Mouse (Mus musculus) stomach, embryonic 16.5 days (tissue): ENCODE results near the gene Cachd1. TPM values are rescaled to one million over a fixed set of nuclear protein-coding genes. Genes with fewer than 3 reads are reported as not detected.
A peak's percentile ranks its signal among the peaks of the same experiment; 100 is the strongest.

ENCODE experiments used
- ATAC-seq: fragments of 200-750 bp; cut with Nextera tagmentation; 2 replicates; pipeline ENCODE4 v1.8.0; 2017; ENCODE audit warnings: moderate number of reproducible peaks, moderate TSS enrichment; ENCODE audit not compliant: insufficient read depth, low FRiP score
- H3K27ac ChIP-seq: fragments of 300-500 bp; sonication (generic); 2 replicates; pipeline ENCODE4 v1.5.1; 2014; ENCODE audit warnings: low read length
- H3K27me3 ChIP-seq: fragments of 300-500 bp; sonication (generic); 2 replicates; pipeline ENCODE4 v1.6.1; 2014; ENCODE audit warnings: low read length, control low read depth, mixed read lengths; ENCODE audit not compliant: control insufficient read depth, insufficient read depth
- H3K36me3 ChIP-seq: fragments of 300-500 bp; sonication (generic); 2 replicates; pipeline ENCODE4 v1.6.1; 2014; ENCODE audit warnings: low read length; ENCODE audit not compliant: control insufficient read depth, insufficient read depth
- H3K4me1 ChIP-seq: fragments of 300-500 bp; sonication (generic); 2 replicates; pipeline ENCODE4 v1.6.1; 2014; ENCODE audit warnings: low read length, control low read depth, mixed read lengths; ENCODE audit not compliant: control insufficient read depth, insufficient read depth
- H3K4me2 ChIP-seq: fragments of 300-500 bp; sonication (generic); 2 replicates; pipeline ENCODE4 v1.6.1; 2014; ENCODE audit warnings: low read depth, low read length, mixed read lengths
- H3K4me3 ChIP-seq: fragments of 300-500 bp; sonication (generic); replicated peaks from 2 replicates; pipeline ENCODE4 v1.5.1; 2014; ENCODE audit warnings: mild to moderate bottlenecking, low read length
- H3K9ac ChIP-seq: fragments of 300-500 bp; sonication (generic); 2 replicates; pipeline ENCODE4 v1.6.1; 2014; ENCODE audit warnings: low read length
- H3K9me3 ChIP-seq: fragments of 300-500 bp; sonication (generic); replicated peaks from 2 replicates; pipeline ENCODE4 v1.6.1; 2016; ENCODE audit warnings: low read length, control low read depth; ENCODE audit not compliant: control insufficient read depth
- WGBS: fragments of 180-500 bp; shearing (Covaris S2); extraction: QIAGEN DNeasy Blood & Tissue Kit; methylation state at CpG from one replicate; pipeline ENCODE4 v1.1.7; 2014; 5-methylcytosine and 5-hydroxymethylcytosine counted together
- polyA plus RNA-seq: library from polyadenylated mRNA; unstranded; fragments of >200 nt; fragmentation: Nextera tagmentation; extraction: Ambion mirVana; gene quantifications from 2 replicates; pipeline ENCODE4 v1.2.1, GENCODE M21; 2015

Gene Cachd1
- polyA plus RNA-seq = 7.2 and 9.7 TPM in 2 replicates

DNA sequence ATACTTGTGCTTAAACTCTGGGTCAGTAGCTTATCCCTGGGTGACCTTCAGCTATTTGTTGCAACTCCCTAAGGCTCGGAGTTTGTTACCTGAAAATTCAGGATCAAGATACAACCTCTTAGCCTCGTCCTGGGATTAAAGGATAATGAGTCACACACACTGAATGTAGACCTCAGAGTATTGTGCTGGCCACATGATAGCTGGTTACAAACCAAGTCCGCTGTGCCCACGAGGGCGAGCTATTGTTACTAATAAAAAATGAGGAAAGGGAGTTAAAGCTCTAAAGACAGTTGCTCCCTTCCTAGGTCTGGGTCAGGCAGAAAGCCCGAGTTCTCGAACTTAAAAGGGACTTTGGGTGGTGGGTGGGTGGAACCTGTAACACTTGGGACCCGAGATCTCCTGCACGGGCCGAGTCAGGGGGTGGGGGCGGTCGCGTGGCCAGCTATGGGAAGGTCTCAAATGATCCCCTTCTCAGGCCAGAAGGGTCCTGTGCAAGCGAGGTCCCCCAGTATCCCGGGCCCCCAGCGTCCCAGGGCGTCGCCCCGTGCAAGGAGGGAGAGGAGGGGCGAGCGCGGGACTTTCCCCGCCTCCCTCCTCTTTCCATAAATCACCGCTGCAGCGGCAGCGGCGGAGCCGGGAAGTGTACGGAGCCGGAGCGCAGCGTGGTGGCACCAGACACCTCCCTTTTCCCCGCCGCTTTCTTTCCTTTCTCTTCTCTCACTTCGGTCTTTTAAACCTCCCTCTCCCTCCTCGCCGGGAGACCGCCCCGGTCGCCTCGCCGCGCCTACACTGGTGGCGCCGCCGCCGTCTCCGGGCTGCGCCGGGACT is at the start of gene Cachd1:
Gene Cachd1, plus strand, starts transcription at position 633 of the 828 bp plus-strand sequence.
- Histone ChIP-seq H3K4me1 (peaks cover 25% of the 10 kb centered on the region), H3K36me3 (no peaks in the 10 kb centered on the region), H3K9ac (peak within 1 kb of the TSS; percentile 93), H3K4me2 (peak within 1 kb of the TSS; percentile 87), H3K27me3 (no peaks in the 10 kb centered on the region), H3K27ac (peak within 1 kb of the TSS; percentile 95), H3K9me3 (0 out of 2 replicates have a peak, but pooled peaks cover 2% of the 10 kb centered on the region), H3K4me3 (peak within 1 kb of the TSS; percentile 95)
- 1% methylated on average over 50 of the region's 50 CpGs for WGBS
- ATAC-seq = peak; percentile 84

- Histone ChIP-seq H3K4me1 (no peaks in the 10 kb centered on the region), H3K4me3 (no peak overlapping the region), H3K9ac (no peak overlapping the region), H3K9me3 (no peaks in the 10 kb centered on the region), H3K36me3 (no peaks in the 10 kb centered on the region), H3K27me3 (no peaks in the 10 kb centered on the region), H3K27ac (no peak overlapping the region), H3K4me2 (no peak overlapping the region)
- no peak for ATAC-seq
- 69% methylated on average over 5 of the region's 5 CpGs for WGBS
Measured at GRCm38 (mm10) chr4:100728896-100729479, 47.5 kb upstream of the Cachd1 start.

DNA sequence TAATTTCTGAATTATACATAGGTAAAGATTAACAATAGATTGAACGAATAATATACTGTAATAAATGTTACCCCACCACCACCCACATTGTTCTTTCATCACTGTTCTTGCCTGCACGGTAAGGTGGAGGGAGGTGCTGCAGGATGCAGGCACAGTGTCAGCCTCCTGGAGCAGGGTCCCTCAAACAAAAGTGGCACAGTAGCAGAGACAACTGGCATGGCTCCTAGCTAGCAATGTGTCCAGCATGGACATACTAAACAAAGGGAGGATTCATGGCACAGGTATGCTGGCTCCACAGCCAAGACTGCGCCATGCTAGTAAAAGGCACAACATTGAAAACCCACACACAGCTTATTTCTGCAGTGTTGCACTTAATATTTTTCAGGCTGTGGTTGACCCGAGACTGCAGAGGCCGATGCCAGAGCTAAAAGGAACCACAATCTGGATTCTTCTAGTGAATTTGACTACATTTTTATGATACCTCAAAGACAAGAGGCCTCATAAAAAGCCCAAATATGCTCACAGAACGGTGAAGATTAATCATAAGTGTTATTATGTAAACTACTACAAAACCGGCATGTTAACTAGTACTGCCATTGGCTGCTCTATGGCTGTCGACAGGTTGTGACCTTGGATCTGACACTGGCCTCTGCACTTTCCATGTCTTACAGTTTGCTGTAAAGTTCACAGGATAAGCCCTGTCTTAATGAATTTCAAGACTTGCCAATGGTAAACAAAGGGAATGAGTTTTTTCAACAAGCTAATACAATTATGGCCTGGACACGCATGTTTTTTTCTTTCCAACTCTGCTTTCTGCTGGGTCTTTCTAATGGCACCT is 41.2 kb upstream of the Cachd1 start:
- Histone ChIP-seq H3K4me2 (no peak overlapping the region), H3K27me3 (no peaks in the 10 kb centered on the region), H3K9ac (no peak overlapping the region), H3K4me3 (no peak overlapping the region), H3K9me3 (no peaks in the 10 kb centered on the region), H3K27ac (no peak overlapping the region), H3K4me1 (no peaks in the 10 kb centered on the region), H3K36me3 (no peaks in the 10 kb centered on the region)
- ATAC-seq = no peak
- 74% methylated on average over 9 of the region's 9 CpGs for WGBS

- no peak overlapping the region for H3K27ac ChIP-seq
- H3K4me1 ChIP-seq = no peaks in the 10 kb centered on the region
- no peaks in the 10 kb centered on the region for H3K36me3 ChIP-seq
- H3K9ac ChIP-seq = no peak overlapping the region
- H3K27me3 ChIP-seq = no peaks in the 10 kb centered on the region
- WGBS = 84% methylated on average over 9 of the region's 9 CpGs
- H3K9me3 ChIP-seq = no peaks in the 10 kb centered on the region
- no peak overlapping the region for H3K4me3 ChIP-seq
- no peak for ATAC-seq
- H3K4me2 ChIP-seq = no peak overlapping the region
Measured at GRCm38 (mm10) chr4:100735936-100736349, 40.5 kb upstream of the Cachd1 start.

- ATAC-seq = no peak
- Histone ChIP-seq H3K9ac (no peak overlapping the region), H3K36me3 (no peaks in the 10 kb centered on the region), H3K27me3 (no peaks in the 10 kb centered on the region), H3K9me3 (no peaks in the 10 kb centered on the region), H3K4me3 (no peak overlapping the region), H3K4me2 (no peak overlapping the region), H3K27ac (no peak overlapping the region), H3K4me1 (no peaks in the 10 kb centered on the region)
- WGBS = 76% methylated on average over 8 of the region's 8 CpGs
Measured at GRCm38 (mm10) chr4:100743615-100744014, 32.9 kb upstream of the Cachd1 start.

DNA sequence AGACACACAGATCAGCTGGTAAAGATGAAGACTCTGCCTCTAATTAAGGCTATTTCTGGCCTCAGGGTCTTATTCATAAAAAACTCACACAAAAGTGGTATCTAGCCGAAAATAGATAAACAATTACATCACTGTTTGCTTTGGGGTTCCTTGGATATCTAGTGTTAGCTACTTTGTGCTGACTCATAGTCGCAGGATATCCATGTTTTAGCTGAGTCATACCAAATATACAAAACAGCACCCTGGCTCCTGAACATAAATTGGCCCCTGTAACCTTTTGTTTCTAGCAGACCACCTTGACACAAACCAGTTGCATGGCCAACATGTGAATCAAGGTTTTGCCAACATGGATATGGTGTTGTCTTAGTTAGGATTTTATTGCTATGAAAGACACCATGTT is 24.2 kb upstream of the Cachd1 start:
- 57% methylated on average over 2 of the region's 2 CpGs for WGBS
- Histone ChIP-seq H3K4me3 (no peak overlapping the region), H3K9ac (no peak overlapping the region), H3K27ac (no peak overlapping the region), H3K27me3 (no peaks in the 10 kb centered on the region), H3K36me3 (no peaks in the 10 kb centered on the region), H3K4me1 (no peaks in the 10 kb centered on the region), H3K4me2 (no peak overlapping the region), H3K9me3 (no peaks in the 10 kb centered on the region)
- ATAC-seq = no peak

GRCm38 (mm10) chr4:100755632-100756031 is 20.8 kb upstream of the Cachd1 start:
- no peak overlapping the region for H3K27ac ChIP-seq
- no peak overlapping the region for H3K4me3 ChIP-seq
- 38% methylated on average over 8 of the region's 8 CpGs for WGBS
- no peaks in the 10 kb centered on the region for H3K4me1 ChIP-seq
- no peaks in the 10 kb centered on the region for H3K27me3 ChIP-seq
- no peaks in the 10 kb centered on the region for H3K36me3 ChIP-seq
- ATAC-seq = no peak
- no peak overlapping the region for H3K4me2 ChIP-seq
- H3K9ac ChIP-seq = no peak overlapping the region
- no peaks in the 10 kb centered on the region for H3K9me3 ChIP-seq

GRCm38 (mm10) chr4:100756499-100756898 is 20.0 kb upstream of the Cachd1 start:
- Histone ChIP-seq H3K4me1 (no peaks in the 10 kb centered on the region), H3K36me3 (no peaks in the 10 kb centered on the region), H3K4me3 (no peak overlapping the region), H3K27me3 (no peaks in the 10 kb centered on the region), H3K27ac (no peak overlapping the region), H3K4me2 (no peak overlapping the region), H3K9ac (no peak overlapping the region), H3K9me3 (no peaks in the 10 kb centered on the region)
- no peak for ATAC-seq
